In genomic region chr19:10042232-10042631, GRCm38 (mm10) we compare ENCODE assay signal across 8 mouse cellular contexts. TPM values are rescaled to one million over a fixed set of nuclear protein-coding genes. Genes with fewer than 3 reads are reported as not detected.
DNase-seq lines count a peak whose midpoint lies in the region; ATAC-seq and TF ChIP-seq lines count a peak whose summit lies in the region.

No protein-coding gene starts in this region.

- 45% methylated on average over 6 of the region's 6 CpGs for WGBS in kidney, adult 2 months
- 26% methylated on average over 6 of the region's 6 CpGs for WGBS in heart, embryonic 15.5 days
- 46% methylated on average over 6 of the region's 6 CpGs for WGBS in liver, embryonic 15.5 days (ENCODE audit: insufficient replicate concordance)

- intact Hi-C loops in left cerebral cortex, postnatal 25 days (cut with DNase I) = loop anchor here (5.0 kb wide), 1 partner anchor 140 kb away; the partner anchor contains the start of gene Fads1

- no peak for DNase-seq in kidney, adult 2 months
- DNase-seq in kidney, postnatal 14 days = no peak
- peak; percentile 36 to 41 for DNase-seq in cerebellum, postnatal 14 days
- peak; percentile 72 to 79 for DNase-seq in spleen, postnatal 4 days (ENCODE audit: low spot score in 2 of 2)
- DNase-seq in left cerebral cortex, postnatal 25 days (ENCODE audit: low spot score in 2 of 2) = no peak
- no peak for DNase-seq in adrenal gland, postnatal 4 days (ENCODE audit: low spot score in 2 of 2)

- H3K36me3 ChIP-seq in kidney, adult 2 months (ENCODE audit: control insufficient read depth, insufficient read depth, low read length) = no peaks in the 10 kb centered on the region
- H3K36me3 ChIP-seq in heart, embryonic 15.5 days = no peaks in the 10 kb centered on the region
- peaks cover 27% of the 10 kb centered on the region for H3K36me3 ChIP-seq in liver, embryonic 15.5 days (replicated peaks)

- ATAC-seq in heart, embryonic 15.5 days (replicated peaks; ENCODE audit: insufficient number of reproducible peaks, insufficient read depth, low FRiP score, low read depth) = no peak; the same call in 1 of the 2 replicates
- 0 out of 2 replicates have a peak, but pooled peaks have one; percentile 15 for ATAC-seq in liver, embryonic 15.5 days (ENCODE audit: insufficient read depth)

- no peak for TF ChIP-seq POLR2A in kidney, adult 2 months (IDR thresholded peaks at IDR 0.05; ENCODE audit: low read depth, low read length)

- peak overlapping the region; percentile 13 for H3K27ac ChIP-seq in kidney, adult 2 months (ENCODE audit: insufficient read depth, low read depth, low read length)
- H3K27ac ChIP-seq in heart, embryonic 15.5 days = peak overlapping the region; percentile 90
- no peak overlapping the region for H3K27ac ChIP-seq in liver, embryonic 15.5 days (replicated peaks)

- no peaks in the 10 kb centered on the region for H3K9me3 ChIP-seq in heart, embryonic 15.5 days (replicated peaks)
- no peaks in the 10 kb centered on the region for H3K9me3 ChIP-seq in liver, embryonic 15.5 days (replicated peaks)

- no peaks in the 10 kb centered on the region for H3K27me3 ChIP-seq in kidney, adult 2 months (replicated peaks; ENCODE audit: control insufficient read depth, insufficient read depth, low read length)
- H3K27me3 ChIP-seq in heart, embryonic 15.5 days = no peaks in the 10 kb centered on the region
- peaks cover 31% of the 10 kb centered on the region for H3K27me3 ChIP-seq in liver, embryonic 15.5 days

- H3K4me1 ChIP-seq in kidney, adult 2 months (ENCODE audit: control insufficient read depth, insufficient read depth, low read length) = peaks cover 51% of the 10 kb centered on the region
- H3K4me1 ChIP-seq in heart, embryonic 15.5 days (replicated peaks) = peaks cover 90% of the 10 kb centered on the region
- peaks cover 77% of the 10 kb centered on the region for H3K4me1 ChIP-seq in liver, embryonic 15.5 days (replicated peaks)

- peak overlapping the region; percentile 88 for H3K4me2 ChIP-seq in heart, embryonic 15.5 days
- peak overlapping the region; percentile 91 for H3K4me2 ChIP-seq in liver, embryonic 15.5 days

- H3K4me3 ChIP-seq in kidney, adult 2 months (ENCODE audit: insufficient read depth, low read depth, low read length) = peak overlapping the region; percentile 75
- H3K4me3 ChIP-seq in heart, embryonic 15.5 days = peak overlapping the region; percentile 84
- H3K4me3 ChIP-seq in liver, embryonic 15.5 days (replicated peaks) = peak overlapping the region; percentile 62

- H3K9ac ChIP-seq in heart, embryonic 15.5 days = peak overlapping the region; percentile 85
- peak overlapping the region; percentile 58; the same call in 1 of the 2 replicates for H3K9ac ChIP-seq in liver, embryonic 15.5 days

- no peak for TF ChIP-seq CTCF in kidney, adult 2 months (conservative IDR thresholded peaks at IDR 0.05; ENCODE audit: insufficient read depth, insufficient read length, low read depth, low read length)

RNA-seq across cellular contexts. Expression of gene Fads3, which starts 0.9 kb away (rescaled TPM):
- polyA plus RNA-seq in kidney, adult 2 months (2012; rRNA removed) = 382 and 459 TPM in 2 replicates
- polyA plus RNA-seq in heart, embryonic 15.5 days (2015; fragmentation: Nextera tagmentation; extraction: Ambion mirVana) = 39.4 and 43.9 TPM in 2 replicates
- 7.6 and 8.9 TPM in 2 replicates for polyA plus RNA-seq in liver, embryonic 15.5 days (2015; fragmentation: Nextera tagmentation; extraction: Ambion mirVana)
- 10 to 100 TPM; 31.1 to 31.5 TPM for total RNA-seq in left cerebral cortex, postnatal 25 days (2021)
- 10 to 100 TPM; 12.2 to 19.3 TPM for total RNA-seq in adrenal gland, postnatal 4 days (2021)

RNA-seq across cellular contexts. Expression of gene Rab3il1, which starts 40.8 kb away (rescaled TPM):
- 66.0 and 90.9 TPM in 2 replicates for polyA plus RNA-seq in kidney, adult 2 months (2012; rRNA removed)
- 21.8 and 30.0 TPM in 2 replicates for polyA plus RNA-seq in heart, embryonic 15.5 days (2015; fragmentation: Nextera tagmentation; extraction: Ambion mirVana)
- polyA plus RNA-seq in liver, embryonic 15.5 days (2015; fragmentation: Nextera tagmentation; extraction: Ambion mirVana) = 245 and 277 TPM in 2 replicates
- 1 to 10 TPM; 9.4 to 9.5 TPM for total RNA-seq in left cerebral cortex, postnatal 25 days (2021)
- total RNA-seq in adrenal gland, postnatal 4 days (2021) = 10 to 100 TPM; 21.8 to 23.9 TPM

RNA-seq across cellular contexts. Expression of gene Best1, which starts 40.8 kb away (rescaled TPM):
- 0.33 and 0.38 TPM in 2 replicates for polyA plus RNA-seq in kidney, adult 2 months (2012; rRNA removed)
- 0.19 and 0.25 TPM in 2 replicates for polyA plus RNA-seq in heart, embryonic 15.5 days (2015; fragmentation: Nextera tagmentation; extraction: Ambion mirVana)
- polyA plus RNA-seq in liver, embryonic 15.5 days (2015; fragmentation: Nextera tagmentation; extraction: Ambion mirVana) = 0.09 and 0.12 TPM in 2 replicates
- under 1 TPM; 0.78 to 0.83 TPM for total RNA-seq in left cerebral cortex, postnatal 25 days (2021)
- 1 to 10 TPM in 1 of 2 experiments, under 1 TPM in 1; 0.71 to 2.2 TPM for total RNA-seq in adrenal gland, postnatal 4 days (2021)

RNA-seq across cellular contexts. Expression of gene Fads2, which starts 59.3 kb away (rescaled TPM):
- 240 and 258 TPM in 2 replicates for polyA plus RNA-seq in kidney, adult 2 months (2012; rRNA removed)
- 29.3 and 48.4 TPM in 2 replicates for polyA plus RNA-seq in heart, embryonic 15.5 days (2015; fragmentation: Nextera tagmentation; extraction: Ambion mirVana)
- polyA plus RNA-seq in liver, embryonic 15.5 days (2015; fragmentation: Nextera tagmentation; extraction: Ambion mirVana) = 89.7 and 102 TPM in 2 replicates
- total RNA-seq in left cerebral cortex, postnatal 25 days (2021) = 100 to 1,000 TPM; 141 to 145 TPM
- total RNA-seq in adrenal gland, postnatal 4 days (2021) = 100 to 1,000 TPM; 385 to 397 TPM

Comparison
In these comparisons a context has a peak if more than half of its experiments do, and no peak if none do; other contexts are left out.
1. DNase-seq: peak in cerebellum, postnatal 14 days (2 of 2) and spleen, postnatal 4 days (2 of 2); none in kidney, adult 2 months (single experiment), kidney, postnatal 14 days (single experiment), left cerebral cortex, postnatal 25 days (0 of 2) and adrenal gland, postnatal 4 days (0 of 2).
2. Peak in every context shown above with its lines, with median percentiles within 50 percentile points of each other: H3K4me3 ChIP-seq.